Mouse (Mus musculus) small intestine, adult 2 months (tissue): ENCODE measurements at regions not wholly inside any gene's neighbourhood (a gene's known extent, or its start where the extent isn't known, plus 50 kb on each side); places are given as distances from the start of the nearest gene placed in this dataset.

Experiments
- CTCF ChIP-seq: fragments of 200-500 bp; IDR thresholded peaks from 2 replicates; pipeline ENCODE4 v1.5.1; 2012; ENCODE audit warnings: low read depth, mild to moderate bottlenecking, control low read depth, inconsistent platforms, low read length, moderate library complexity, mixed read lengths; ENCODE audit not compliant: insufficient replicate concordance, insufficient read length; ENCODE audit errors: extremely low read depth
- POLR2A ChIP-seq: fragments of 200-500 bp; IDR thresholded peaks from 2 replicates; pipeline ENCODE4 v1.6.1; 2012; ENCODE audit warnings: low read depth, mild to moderate bottlenecking, control low read depth, inconsistent platforms, low read length, moderate library complexity

DNA sequence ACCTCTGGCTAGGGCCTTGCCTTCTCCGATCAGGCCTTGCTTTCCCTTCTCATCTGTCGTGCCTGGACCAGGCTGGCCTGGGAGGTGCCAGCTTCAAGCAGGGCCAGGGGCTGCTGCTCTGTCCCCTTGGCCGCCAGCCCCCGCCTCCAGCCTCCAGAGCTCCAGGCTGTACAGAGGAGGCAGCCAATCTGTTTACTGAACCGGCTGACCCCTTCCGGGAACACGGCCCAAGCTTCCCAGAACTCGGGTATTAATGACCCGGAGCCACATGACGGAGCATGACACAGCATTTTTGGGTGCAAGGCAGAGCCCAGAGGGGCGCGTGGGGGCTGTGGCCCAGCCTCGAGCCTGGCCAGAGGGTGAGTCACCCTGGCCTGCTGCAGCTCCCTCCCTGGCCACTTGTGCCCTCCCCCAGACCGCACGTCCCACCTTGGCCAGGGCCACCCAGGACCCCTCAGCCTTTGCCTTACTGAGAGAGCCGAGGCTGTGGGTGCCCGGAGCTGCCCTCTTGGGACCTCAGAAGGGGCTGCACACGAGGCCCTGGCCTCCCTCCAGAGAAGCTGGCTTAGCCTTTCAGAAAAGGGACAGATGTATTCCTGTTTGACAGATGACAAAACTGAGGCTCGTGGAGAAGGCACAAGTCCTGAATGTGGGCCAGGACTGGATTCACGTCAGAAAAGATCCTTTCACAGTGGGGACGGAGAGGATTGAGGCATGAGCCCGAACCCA is 75.6 kb upstream of the Tmem189 start:
- TF ChIP-seq POLR2A (no peak), CTCF (no peak)
